Mouse (Mus musculus): ENCODE measurements around the gene Rbm20. TPM values are rescaled to one million over a fixed set of nuclear protein-coding genes. Genes with fewer than 3 reads are reported as not detected.
A peak's percentile ranks its signal among the peaks of the same experiment; 100 is the strongest.

Gene Rbm20
- polyA plus RNA-seq, 1 experiment from 2014 or later, result 2.5 TPM

DNA sequence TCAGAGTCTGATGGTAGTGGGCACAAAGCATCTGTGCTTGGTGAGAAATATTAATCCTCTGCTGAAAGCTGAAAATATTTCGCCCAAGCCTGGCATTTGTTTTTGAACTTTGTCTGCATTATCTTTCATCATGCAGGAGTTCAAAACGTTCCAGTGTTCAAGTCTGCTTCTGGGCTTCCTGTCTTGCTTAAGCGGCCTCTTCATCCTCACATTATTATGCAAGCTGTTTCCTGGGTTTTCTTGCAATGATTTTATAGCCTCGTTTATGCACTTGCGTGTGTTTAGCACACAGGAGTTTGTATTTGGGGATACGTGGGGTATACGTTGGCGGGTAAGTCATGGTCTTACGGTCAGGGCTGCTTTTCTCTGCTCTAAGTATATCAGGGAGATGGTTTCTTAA, 211.2 kb downstream of the Rbm20 start:
- ATAC-seq (ENCODE audit: borderline replicate concordance, extremely low read depth, low FRiP score, low TSS enrichment), result no peak
- Histone ChIP-seq H3K9me3 (no peaks in the 10 kb centered on the region), H3K36me3 (no peaks in the 10 kb centered on the region), H3K27ac (no peak overlapping the region), H3K27me3 (no peaks in the 10 kb centered on the region), H3K9ac (no peak overlapping the region), H3K4me1 (peaks cover 25% of the 10 kb centered on the region), H3K4me3 (no peak overlapping the region), H3K4me2 (no peak overlapping the region)
- WGBS, result 67% methylated on average over 9 of the region's 9 CpGs

DNA sequence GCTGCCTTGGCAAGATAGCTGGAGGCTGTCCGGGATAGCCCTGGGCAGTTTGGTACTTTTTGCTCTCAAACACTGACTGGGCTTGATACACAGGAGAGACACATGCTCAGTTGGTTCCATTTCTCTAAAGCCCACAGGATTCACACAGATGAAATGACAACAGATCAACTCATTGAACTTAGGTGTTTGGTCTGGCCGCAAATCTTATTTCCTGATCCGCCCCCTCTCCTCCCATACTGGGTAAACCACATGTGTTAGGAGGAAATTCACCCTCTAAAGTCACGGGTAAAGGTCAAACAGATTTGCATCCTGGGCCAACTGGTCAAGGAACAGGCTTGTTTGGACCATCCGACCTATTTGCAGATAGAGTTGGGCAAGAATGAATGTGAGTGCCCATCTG, 212.4 kb downstream of the Rbm20 start:
- H3K27me3 ChIP-seq, result no peaks in the 10 kb centered on the region
- 64% methylated on average over 5 of the region's 5 CpGs for WGBS
- H3K4me2 ChIP-seq, result no peak overlapping the region
- ATAC-seq (ENCODE audit: borderline replicate concordance, extremely low read depth, low FRiP score, low TSS enrichment), result no peak
- H3K4me3 ChIP-seq, result no peak overlapping the region
- H3K4me1 ChIP-seq, result peaks cover 38% of the 10 kb centered on the region
- H3K27ac ChIP-seq, result no peak overlapping the region
- no peak overlapping the region for H3K9ac ChIP-seq
- no peaks in the 10 kb centered on the region for H3K9me3 ChIP-seq
- no peaks in the 10 kb centered on the region for H3K36me3 ChIP-seq

DNA sequence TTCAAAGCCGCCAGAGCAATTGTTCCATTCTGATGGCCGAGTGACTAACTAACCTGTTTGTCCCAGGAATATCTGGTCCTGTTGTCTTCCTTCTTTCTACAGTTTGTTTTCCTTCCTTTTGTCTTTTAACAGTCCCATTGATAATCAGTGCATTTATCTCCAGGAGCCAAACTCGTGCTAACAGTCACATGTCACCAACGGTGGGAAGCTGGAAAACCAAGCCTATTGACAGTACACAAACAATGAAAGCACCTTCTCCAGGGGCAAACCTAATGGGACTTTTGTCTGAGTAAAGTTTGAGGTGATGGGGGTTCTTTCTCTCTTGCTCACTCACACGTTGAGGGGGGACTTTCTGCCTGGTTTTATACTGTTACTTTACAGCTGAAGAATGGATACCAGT, 213.2 kb downstream of the Rbm20 start:
- no peak for ATAC-seq (ENCODE audit: borderline replicate concordance, extremely low read depth, low FRiP score, low TSS enrichment)
- H3K9me3 ChIP-seq, result no peaks in the 10 kb centered on the region
- WGBS, result 42% methylated on average over 5 of the region's 5 CpGs
- no peak overlapping the region for H3K27ac ChIP-seq
- no peak overlapping the region for H3K4me3 ChIP-seq
- peaks cover 44% of the 10 kb centered on the region for H3K4me1 ChIP-seq
- H3K9ac ChIP-seq, result no peak overlapping the region
- H3K36me3 ChIP-seq, result no peaks in the 10 kb centered on the region
- H3K27me3 ChIP-seq, result no peaks in the 10 kb centered on the region
- no peak overlapping the region for H3K4me2 ChIP-seq

DNA sequence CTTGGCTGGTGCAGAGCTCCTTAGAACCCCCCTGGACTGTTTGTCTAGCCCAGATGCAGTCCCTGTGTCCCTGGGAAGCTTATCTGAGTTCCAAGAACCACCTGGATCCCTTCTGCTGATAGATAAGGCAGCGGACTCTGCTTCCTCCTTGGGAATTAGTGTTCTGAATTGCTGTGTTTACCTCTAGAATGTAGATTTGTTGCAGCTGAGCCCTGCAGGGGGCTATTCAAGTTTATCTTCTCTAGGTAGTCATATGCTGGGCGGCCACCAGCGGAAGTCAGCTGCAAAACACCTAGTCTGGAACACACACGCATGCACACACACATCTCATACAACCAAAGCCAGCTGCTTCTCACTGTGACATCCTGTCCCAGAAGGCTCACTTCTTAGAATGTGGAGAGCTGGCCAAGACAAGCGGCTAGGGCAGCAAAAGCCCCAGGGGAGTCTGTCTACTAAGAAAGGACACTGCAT, 213.7 kb downstream of the Rbm20 start:
- H3K27ac ChIP-seq, result 0 out of 2 replicates have a peak overlapping the region, but pooled peaks have one; percentile 82
- 54% methylated on average over 5 of the region's 5 CpGs for WGBS
- no peak for ATAC-seq (ENCODE audit: borderline replicate concordance, extremely low read depth, low FRiP score, low TSS enrichment)

DNA sequence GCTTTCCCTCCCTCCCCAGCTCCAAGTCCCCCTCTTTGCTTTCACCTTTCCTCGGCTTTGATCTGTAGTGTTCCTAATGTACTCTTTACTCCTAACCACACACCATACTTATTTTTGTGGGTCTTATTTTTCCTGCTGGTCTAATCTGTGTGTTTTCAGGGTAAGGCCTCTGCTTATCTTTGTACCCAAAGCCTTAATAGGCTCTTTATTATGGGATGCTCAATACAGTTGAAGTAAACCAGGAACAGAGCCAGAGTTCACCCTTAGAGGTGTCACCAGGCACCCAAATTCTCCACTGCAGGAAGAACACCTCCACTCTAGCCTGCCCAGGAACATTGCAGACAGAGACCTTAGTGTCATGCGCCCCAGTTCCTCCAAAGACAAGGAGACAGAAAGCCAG, 214.5 kb downstream of the Rbm20 start:
- 0 out of 2 replicates have a peak, but pooled peaks have one; percentile 17 for ATAC-seq (ENCODE audit: borderline replicate concordance, extremely low read depth, low FRiP score, low TSS enrichment)
- WGBS, result 72% methylated on average over 2 of the region's 2 CpGs

More for the DNA sequence above, 213.7 kb downstream of the Rbm20 start:
- H3K4me1 ChIP-seq, result peaks cover 44% of the 10 kb centered on the region
- no peak overlapping the region for H3K4me3 ChIP-seq
- H3K27me3 ChIP-seq, result no peaks in the 10 kb centered on the region
- H3K4me2 ChIP-seq, result no peak overlapping the region
- H3K9me3 ChIP-seq, result no peaks in the 10 kb centered on the region
- no peaks in the 10 kb centered on the region for H3K36me3 ChIP-seq
- no peak overlapping the region for H3K9ac ChIP-seq

DNA sequence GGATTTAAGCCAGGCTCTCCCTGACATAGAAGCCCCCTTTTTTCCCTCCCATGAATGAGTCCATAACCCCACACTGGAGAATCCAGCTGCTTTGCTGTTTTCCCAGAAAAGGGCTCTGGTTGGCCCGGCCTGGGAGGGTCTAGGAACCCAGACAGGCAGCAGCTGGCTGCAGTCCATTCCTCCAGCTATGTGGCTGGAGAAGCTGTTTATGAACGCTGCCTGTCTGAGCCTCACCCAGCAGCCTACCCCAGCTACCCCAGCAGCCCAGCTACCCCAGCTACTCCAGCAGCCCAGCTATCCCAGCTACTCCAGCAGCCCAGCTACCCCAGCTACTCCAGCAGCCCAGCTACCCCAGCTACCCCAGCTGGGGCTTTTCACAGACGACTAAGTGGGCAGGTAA, 215.0 kb downstream of the Rbm20 start, which contains the start of gene Pdcd4:
Gene Pdcd4 (plus strand): TSS at position 171 of the 400 bp plus-strand sequence.
- H3K27ac ChIP-seq, result peak within 1 kb of the TSS; percentile 82
- WGBS, result 10% methylated on average over 3 of the region's 3 CpGs
- H3K27me3 ChIP-seq, result no peaks in the 10 kb centered on the region
- H3K4me2 ChIP-seq, result no peak within 1 kb of the TSS
- H3K36me3 ChIP-seq, result no peaks in the 10 kb centered on the region
- no peak within 1 kb of the TSS for H3K9ac ChIP-seq
- H3K4me1 ChIP-seq, result peaks cover 44% of the 10 kb centered on the region
- no peak within 1 kb of the TSS for H3K4me3 ChIP-seq
- H3K9me3 ChIP-seq, result no peaks in the 10 kb centered on the region
- ATAC-seq (ENCODE audit: borderline replicate concordance, extremely low read depth, low FRiP score, low TSS enrichment), result peak; percentile 84

More for the DNA sequence above, 214.5 kb downstream of the Rbm20 start:
- H3K36me3 ChIP-seq, result no peaks in the 10 kb centered on the region
- H3K4me3 ChIP-seq, result no peak overlapping the region
- no peak overlapping the region for H3K4me2 ChIP-seq
- no peak overlapping the region for H3K9ac ChIP-seq
- no peaks in the 10 kb centered on the region for H3K27me3 ChIP-seq
- no peaks in the 10 kb centered on the region for H3K9me3 ChIP-seq
- peaks cover 44% of the 10 kb centered on the region for H3K4me1 ChIP-seq
- peak overlapping the region; percentile 82 for H3K27ac ChIP-seq

DNA sequence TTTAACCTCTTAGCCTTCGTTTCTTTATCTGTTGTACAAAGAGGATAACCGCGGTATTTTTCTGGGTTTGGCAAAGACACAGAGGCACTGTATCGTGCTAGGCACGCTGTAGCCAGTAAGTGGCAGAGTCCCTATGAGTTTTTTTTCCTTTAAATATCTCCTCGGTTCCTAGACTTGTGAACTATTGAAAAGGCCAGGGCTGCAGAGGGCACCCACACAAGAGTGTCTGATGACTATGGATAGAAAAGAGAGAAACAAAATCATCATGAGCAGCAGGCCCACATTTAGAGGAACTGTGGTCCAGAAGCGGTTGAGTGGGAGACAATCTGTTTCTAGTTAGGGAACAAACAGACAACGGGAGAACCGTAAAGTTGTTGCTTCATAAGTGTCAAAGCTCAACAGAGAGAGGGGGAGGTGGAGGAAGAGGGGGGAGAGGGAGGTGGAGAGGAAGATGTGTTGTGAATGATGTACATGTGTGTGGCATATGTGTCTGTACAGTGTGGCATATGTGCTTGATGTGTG, 215.8 kb downstream of the Rbm20 start:
- Histone ChIP-seq H3K4me3 (no peak overlapping the region), H3K27me3 (no peaks in the 10 kb centered on the region), H3K9me3 (no peaks in the 10 kb centered on the region), H3K4me2 (no peak overlapping the region), H3K9ac (no peak overlapping the region), H3K27ac (peak overlapping the region; percentile 82), H3K4me1 (peaks cover 44% of the 10 kb centered on the region), H3K36me3 (no peaks in the 10 kb centered on the region)
- 52% methylated on average over 9 of the region's 9 CpGs for WGBS
- ATAC-seq (ENCODE audit: borderline replicate concordance, extremely low read depth, low FRiP score, low TSS enrichment), result no peak

DNA sequence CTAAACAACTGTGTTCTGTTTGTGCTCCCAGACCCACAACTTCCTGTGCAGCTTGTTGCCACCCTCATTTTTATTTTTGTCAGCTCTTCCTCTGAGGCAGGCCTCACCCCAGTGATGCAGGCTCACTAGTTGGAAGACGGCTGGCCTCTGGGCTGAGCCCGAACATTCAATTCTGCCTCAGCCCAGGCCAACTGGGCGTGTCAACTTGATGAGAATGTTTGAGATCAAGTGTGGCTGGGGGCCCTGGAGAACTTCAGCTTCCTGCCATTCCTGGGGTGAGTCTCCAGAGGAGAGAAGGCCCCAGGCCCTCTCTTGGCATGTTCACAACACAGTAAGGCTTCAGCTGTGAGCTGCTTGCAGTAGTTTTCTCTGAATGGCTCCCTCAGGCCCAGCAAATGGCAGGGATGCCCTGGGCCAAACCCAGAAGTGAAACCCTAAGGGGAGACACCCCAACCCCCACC, 216.6 kb downstream of the Rbm20 start:
- peaks cover 44% of the 10 kb centered on the region for H3K4me1 ChIP-seq
- ATAC-seq (ENCODE audit: borderline replicate concordance, extremely low read depth, low FRiP score, low TSS enrichment), result no peak

DNA sequence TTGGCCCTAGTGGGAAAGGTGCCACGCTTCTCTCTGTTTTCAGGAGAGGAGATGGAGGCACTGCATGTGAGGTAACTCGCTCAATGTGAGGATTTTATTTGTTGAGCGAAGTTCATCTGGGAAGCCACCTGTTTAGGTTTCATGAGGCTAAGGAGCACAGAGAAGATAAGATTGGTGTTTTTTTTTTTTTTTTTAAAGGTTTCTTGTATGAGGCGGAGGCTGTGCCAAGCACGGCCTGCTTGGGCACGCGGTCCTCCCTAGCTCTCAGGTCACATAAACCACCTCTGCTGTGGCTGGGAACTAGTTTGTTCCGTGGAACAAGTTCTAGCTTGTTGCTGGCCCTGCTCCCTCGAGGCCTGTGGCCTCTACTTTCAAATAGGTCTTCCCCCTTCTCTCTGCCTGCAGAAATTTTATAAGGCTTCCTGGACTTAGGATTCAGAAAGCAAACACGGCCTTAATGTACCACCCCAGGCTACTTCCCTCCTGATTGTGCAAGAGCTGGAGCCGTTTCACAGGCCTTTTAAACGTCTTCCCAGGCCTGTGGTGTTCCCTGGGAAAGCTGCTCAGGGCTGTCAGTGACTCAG, 217.5 kb downstream of the Rbm20 start:
- Histone ChIP-seq H3K4me2 (no peak overlapping the region), H3K4me1 (peaks cover 44% of the 10 kb centered on the region), H3K36me3 (no peaks in the 10 kb centered on the region), H3K9ac (no peak overlapping the region), H3K9me3 (no peaks in the 10 kb centered on the region), H3K27me3 (no peaks in the 10 kb centered on the region), H3K27ac (peak overlapping the region; percentile 46), H3K4me3 (no peak overlapping the region)
- WGBS, result 66% methylated on average over 12 of the region's 12 CpGs
- ATAC-seq (ENCODE audit: borderline replicate concordance, extremely low read depth, low FRiP score, low TSS enrichment), result no peak

More for the DNA sequence above, 216.6 kb downstream of the Rbm20 start:
- no peak overlapping the region for H3K9ac ChIP-seq
- 0 out of 2 replicates have a peak overlapping the region, but pooled peaks have one; percentile 82 for H3K27ac ChIP-seq
- H3K36me3 ChIP-seq, result no peaks in the 10 kb centered on the region
- no peaks in the 10 kb centered on the region for H3K9me3 ChIP-seq
- no peak overlapping the region for H3K4me2 ChIP-seq
- no peaks in the 10 kb centered on the region for H3K27me3 ChIP-seq
- 47% methylated on average over 3 of the region's 3 CpGs for WGBS
- H3K4me3 ChIP-seq, result no peak overlapping the region

DNA sequence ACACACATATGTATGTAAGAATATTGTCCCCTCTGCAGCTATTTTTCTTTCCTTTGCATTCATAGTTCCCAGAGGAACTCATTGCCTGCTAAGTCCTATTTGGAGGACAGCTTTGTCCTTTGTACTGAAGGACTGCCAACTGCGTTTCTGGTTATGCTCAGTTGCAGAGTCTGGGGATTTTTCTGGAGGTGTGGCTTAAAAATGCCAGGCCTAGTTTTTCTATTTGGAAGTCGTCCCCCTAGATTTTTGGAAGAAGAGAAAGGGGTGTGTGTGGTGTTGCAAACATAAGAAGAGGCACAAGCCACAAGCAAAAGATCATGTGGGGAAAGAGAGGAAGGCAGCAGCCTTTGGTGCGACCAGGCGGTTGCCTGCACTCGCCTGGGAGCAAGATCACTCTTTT, 220.9 kb downstream of the Rbm20 start:
- Histone ChIP-seq H3K36me3 (no peaks in the 10 kb centered on the region), H3K27me3 (no peaks in the 10 kb centered on the region), H3K4me2 (no peak overlapping the region), H3K9me3 (no peaks in the 10 kb centered on the region), H3K9ac (no peak overlapping the region), H3K27ac (0 out of 2 replicates have a peak overlapping the region, but pooled peaks have one; percentile 4), H3K4me3 (no peak overlapping the region), H3K4me1 (peaks cover 29% of the 10 kb centered on the region)
- WGBS, result 75% methylated on average over 5 of the region's 5 CpGs
- ATAC-seq (ENCODE audit: borderline replicate concordance, extremely low read depth, low FRiP score, low TSS enrichment), result no peak

DNA sequence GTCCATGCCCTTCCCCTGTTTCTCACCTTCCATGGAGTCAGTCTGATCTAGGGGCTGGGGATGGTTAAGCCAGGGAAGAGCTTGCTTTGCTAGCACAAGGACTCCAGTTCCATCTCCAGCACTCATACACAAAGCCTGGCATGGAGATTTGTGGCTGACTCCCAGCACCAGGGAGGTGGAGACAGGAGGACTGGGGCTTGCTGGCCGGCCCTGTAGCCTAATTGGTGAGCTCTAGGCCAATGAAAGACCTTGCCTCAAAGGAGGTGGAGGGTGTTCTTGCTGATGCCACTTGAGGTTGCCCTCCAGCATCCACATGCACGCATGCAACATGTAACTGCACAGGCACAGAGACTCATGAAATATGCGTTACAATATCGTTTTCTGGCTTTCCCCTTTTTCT, 221.4 kb downstream of the Rbm20 start:
- H3K9me3 ChIP-seq, result no peaks in the 10 kb centered on the region
- H3K4me3 ChIP-seq, result no peak overlapping the region
- 0 out of 2 replicates have a peak overlapping the region, but pooled peaks have one; percentile 4 for H3K27ac ChIP-seq
- no peak overlapping the region for H3K4me2 ChIP-seq
- H3K4me1 ChIP-seq, result peaks cover 27% of the 10 kb centered on the region
- no peaks in the 10 kb centered on the region for H3K36me3 ChIP-seq
- 72% methylated on average over 4 of the region's 4 CpGs for WGBS
- H3K9ac ChIP-seq, result no peak overlapping the region
- no peaks in the 10 kb centered on the region for H3K27me3 ChIP-seq
- ATAC-seq (ENCODE audit: borderline replicate concordance, extremely low read depth, low FRiP score, low TSS enrichment), result no peak

All from lung, embryonic 15.5 days (tissue).